ENCODE assay signal across 18 mouse cellular contexts in genomic region chr1:135096312-135096711, GRCm38 (mm10). TPM values are rescaled to one million over a fixed set of nuclear protein-coding genes. Genes with fewer than 3 reads are reported as not detected.
DNase-seq lines count a peak whose midpoint lies in the region; ATAC-seq and TF ChIP-seq lines count a peak whose summit lies in the region.
"Had no signal": no experiment of that assay in that cellular context is flagged by ENCODE, and none has a peak within 500 bp of the region (broad histone marks: within the 10 kb centered on the region; RNA-seq: fewer than 3 reads in every experiment).

No protein-coding gene starts in this region.

- peaks cover 35% of the 10 kb centered on the region for H3K4me1 ChIP-seq in embryonic facial prominence, embryonic 13.5 days
- peaks cover 13% of the 10 kb centered on the region for H3K4me1 ChIP-seq in embryonic facial prominence, embryonic 10.5 days
- H3K4me1 ChIP-seq in thymus, adult 2 months (replicated peaks; ENCODE audit: control insufficient read depth, insufficient read depth, low read length): peaks cover 10% of the 10 kb centered on the region

- WGBS in embryonic facial prominence, embryonic 13.5 days: 57% methylated on average over 11 of the region's 11 CpGs
- WGBS in embryonic facial prominence, embryonic 10.5 days: 85% methylated on average over 11 of the region's 11 CpGs
- WGBS in thymus, adult 2 months: 95% methylated on average over 11 of the region's 11 CpGs

- peaks cover 12% of the 10 kb centered on the region for H3K27me3 ChIP-seq in embryonic facial prominence, embryonic 13.5 days
- peaks cover 47% of the 10 kb centered on the region for H3K27me3 ChIP-seq in embryonic facial prominence, embryonic 10.5 days (replicated peaks; ENCODE audit: low read depth, poor library complexity, severe bottlenecking)
- no peaks in the 10 kb centered on the region for H3K27me3 ChIP-seq in thymus, adult 2 months (ENCODE audit: control insufficient read depth, insufficient read depth, low read length)
- H3K27me3 ChIP-seq: embryonic facial prominence, embryonic 15.5 days had no signal

- no peak overlapping the region for H3K4me3 ChIP-seq in embryonic facial prominence, embryonic 13.5 days
- no peak overlapping the region for H3K4me3 ChIP-seq in embryonic facial prominence, embryonic 10.5 days
- H3K4me3 ChIP-seq in thymus, adult 2 months (ENCODE audit: control insufficient read depth, insufficient read depth, low read length): no peak overlapping the region
- H3K4me3 ChIP-seq: embryonic facial prominence, embryonic 15.5 days; hindbrain, embryonic 13.5 days; liver, embryonic 13.5 days had no signal

- TF ChIP-seq POLR2A in thymus, adult 2 months (IDR thresholded peaks at IDR 0.05; ENCODE audit: control insufficient read depth, extremely low read depth, insufficient read depth, low read length, poor library complexity): no peak

- no peaks in the 10 kb centered on the region for H3K9me3 ChIP-seq in embryonic facial prominence, embryonic 13.5 days
- H3K9me3 ChIP-seq in embryonic facial prominence, embryonic 10.5 days: no peaks in the 10 kb centered on the region
- H3K9me3 ChIP-seq: embryonic facial prominence, embryonic 15.5 days; hindbrain, embryonic 13.5 days; liver, embryonic 13.5 days had no signal

- H3K36me3 ChIP-seq in embryonic facial prominence, embryonic 13.5 days: no peaks in the 10 kb centered on the region
- H3K36me3 ChIP-seq in embryonic facial prominence, embryonic 10.5 days (replicated peaks): no peaks in the 10 kb centered on the region
- H3K36me3 ChIP-seq in thymus, adult 2 months (ENCODE audit: control insufficient read depth, insufficient read depth, low read length): no peaks in the 10 kb centered on the region
- H3K36me3 ChIP-seq: embryonic facial prominence, embryonic 15.5 days; hindbrain, embryonic 13.5 days; liver, embryonic 13.5 days had no signal

- no peak for ATAC-seq in embryonic facial prominence, embryonic 13.5 days (ENCODE audit: insufficient number of reproducible peaks, insufficient read depth, low FRiP score, low TSS enrichment, low read depth)
- ATAC-seq: lung, postnatal 0 days had no signal

- H3K4me2 ChIP-seq in embryonic facial prominence, embryonic 13.5 days: no peak overlapping the region
- H3K4me2 ChIP-seq: embryonic facial prominence, embryonic 15.5 days; hindbrain, embryonic 13.5 days; liver, embryonic 13.5 days had no signal

- no peak for TF ChIP-seq CTCF in thymus, adult 2 months (IDR thresholded peaks at IDR 0.05; ENCODE audit: borderline replicate concordance, control insufficient read depth, extremely low read depth, insufficient read depth, low read length, poor library complexity)

- no peak for DNase-seq in embryonic facial prominence, embryonic 10.5 days (ENCODE audit: low spot score)
- DNase-seq in layer of hippocampus, adult 11-12 months (ENCODE audit: low spot score): peak; percentile 76
- DNase-seq in layer of hippocampus, adult 9-10 months (ENCODE audit: low spot score): no peak
- peak; percentile 39 for DNase-seq in NIH3T3 (ENCODE audit: low read depth)
- peak; percentile 66 to 71 for DNase-seq in layer of hippocampus, postnatal 10 days (ENCODE audit: low spot score in 2 of 2)
- no peak for DNase-seq in ovary, postnatal 14 days (ENCODE audit: low spot score)
- DNase-seq in thymus, adult 2 months: no peak
- DNase-seq: adrenal gland, postnatal 25 days; cerebellum, adult 9-11 months; gastrocnemius, postnatal 14 days; liver, embryonic 13.5 days; midbrain, embryonic 14.5 days; thymus, adult 18-20 months had no signal

- H3K27ac ChIP-seq in embryonic facial prominence, embryonic 13.5 days: no peak overlapping the region
- H3K27ac ChIP-seq in embryonic facial prominence, embryonic 10.5 days (replicated peaks): no peak overlapping the region
- H3K27ac ChIP-seq in thymus, adult 2 months (ENCODE audit: control insufficient read depth, insufficient read depth, low read length): no peak overlapping the region
- H3K27ac ChIP-seq: embryonic facial prominence, embryonic 15.5 days; hindbrain, embryonic 13.5 days; liver, embryonic 13.5 days had no signal

- H3K9ac ChIP-seq in embryonic facial prominence, embryonic 13.5 days: peak overlapping the region; percentile 32
- H3K9ac ChIP-seq: embryonic facial prominence, embryonic 15.5 days; hindbrain, embryonic 13.5 days; liver, embryonic 13.5 days had no signal

RNA-seq across cellular contexts. Expression of gene Lgr6, which starts 8.8 kb away (rescaled TPM):
- polyA plus RNA-seq in embryonic facial prominence, embryonic 13.5 days (2015; fragmentation: Nextera tagmentation; extraction: Ambion mirVana): 8.3 and 11.5 TPM in 2 replicates
- 0.73 and 1.1 TPM in 2 replicates for polyA plus RNA-seq in embryonic facial prominence, embryonic 10.5 days (2016; fragmentation: Nextera tagmentation; extraction: Ambion mirVana)
- total RNA-seq in layer of hippocampus, postnatal 10 days (2021): 1 to 10 TPM; 1.4 to 1.8 TPM
- 1.3 and 1.5 TPM in 2 replicates for polyA plus RNA-seq in thymus, adult 2 months (2012; rRNA removed)
- total RNA-seq: megakaryocyte, adult 5-6 weeks had no signal

RNA-seq across cellular contexts. Expression of gene Ptpn7, which starts 36.2 kb away (rescaled TPM):
- polyA plus RNA-seq in embryonic facial prominence, embryonic 13.5 days (2015; fragmentation: Nextera tagmentation; extraction: Ambion mirVana): 1.5 and 2.2 TPM in 2 replicates
- 1.3 and 2.1 TPM in 2 replicates for polyA plus RNA-seq in embryonic facial prominence, embryonic 10.5 days (2016; fragmentation: Nextera tagmentation; extraction: Ambion mirVana)
- under 1 TPM; 0.11 to 0.14 TPM for total RNA-seq in layer of hippocampus, postnatal 10 days (2021)
- 219 and 275 TPM in 2 replicates for polyA plus RNA-seq in thymus, adult 2 months (2012; rRNA removed)

RNA-seq across cellular contexts. Expression of gene Arl8a, which starts 50.3 kb away (rescaled TPM):
- polyA plus RNA-seq in embryonic facial prominence, embryonic 13.5 days (2015; fragmentation: Nextera tagmentation; extraction: Ambion mirVana): 75.2 and 78.6 TPM in 2 replicates
- polyA plus RNA-seq in embryonic facial prominence, embryonic 10.5 days (2016; fragmentation: Nextera tagmentation; extraction: Ambion mirVana): 48.3 and 50.3 TPM in 2 replicates
- 100 to 1,000 TPM; 393 to 420 TPM for total RNA-seq in layer of hippocampus, postnatal 10 days (2021)
- 54.7 and 59.4 TPM in 2 replicates for polyA plus RNA-seq in thymus, adult 2 months (2012; rRNA removed)

Comparison
In these comparisons a context has a peak if more than half of its experiments do, and no peak if none do; other contexts are left out.
1. DNase-seq: peak in layer of hippocampus, adult 11-12 months (single experiment), NIH3T3 (single experiment) and layer of hippocampus, postnatal 10 days (2 of 2); none in embryonic facial prominence, embryonic 10.5 days (single experiment), layer of hippocampus, adult 9-10 months (single experiment), ovary, postnatal 14 days (single experiment) and thymus, adult 2 months (single experiment).
2. RNA of gene Ptpn7, which starts 36.2 kb away (polyA plus RNA-seq): 219 to 275 TPM in thymus, adult 2 months; 1.5 to 2.2 TPM in embryonic facial prominence, embryonic 13.5 days and 1.3 to 2.1 TPM in embryonic facial prominence, embryonic 10.5 days; every median in the first group is over 10 times any median in the second.